Mouse (Mus musculus) T-helper 1 cell (primary cell): ENCODE results near the gene Nup205.

ENCODE experiments used
- in situ Hi-C: fragments of 300-600 bp; cut with MboI, MseI; formaldehyde crosslinking; loops from one replicate; pipeline ENCODE4 v1.15.1; 2025; ENCODE audit warnings: high pct_unique_total_duplicates

Gene Nup205

DNA sequence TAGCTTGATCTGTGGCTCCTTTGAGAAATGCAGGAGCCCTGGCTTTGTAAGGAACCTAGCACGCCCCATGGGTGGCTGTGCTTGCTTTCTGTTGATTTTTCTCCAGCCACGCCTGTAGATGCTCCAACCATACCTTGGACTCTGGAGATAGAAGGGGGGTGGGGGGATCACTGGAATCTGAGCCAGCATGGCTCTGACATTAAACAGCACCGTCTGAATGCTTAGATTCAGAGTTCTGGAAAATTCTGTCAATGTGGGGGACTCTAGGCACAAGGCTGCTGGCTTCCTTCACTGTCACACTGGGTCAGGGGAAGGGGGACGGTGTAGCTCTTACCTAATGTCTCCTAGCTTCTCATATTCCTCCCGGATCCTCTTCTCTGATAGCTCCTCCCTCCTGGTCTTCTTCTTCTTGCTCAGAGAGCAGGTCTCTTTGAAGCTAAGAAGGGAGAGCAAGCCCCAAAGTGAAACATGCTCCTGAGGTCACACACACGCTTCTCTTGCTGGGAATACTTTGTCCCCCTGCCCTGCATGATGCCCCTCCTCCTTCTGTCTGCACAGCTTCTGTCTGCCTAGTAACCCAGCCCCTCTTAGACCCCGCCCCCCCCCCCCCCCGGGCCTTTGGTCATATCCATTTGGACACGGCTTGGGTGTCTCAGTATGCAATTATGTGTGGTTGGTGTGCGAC is 100.8 kb downstream of the Nup205 start:
- in situ Hi-C loops = loop anchor here (5.0 to 10.0 kb wide), 2 partner anchors 99 to 287 kb away; no protein-coding TSS in a partner anchor

DNA sequence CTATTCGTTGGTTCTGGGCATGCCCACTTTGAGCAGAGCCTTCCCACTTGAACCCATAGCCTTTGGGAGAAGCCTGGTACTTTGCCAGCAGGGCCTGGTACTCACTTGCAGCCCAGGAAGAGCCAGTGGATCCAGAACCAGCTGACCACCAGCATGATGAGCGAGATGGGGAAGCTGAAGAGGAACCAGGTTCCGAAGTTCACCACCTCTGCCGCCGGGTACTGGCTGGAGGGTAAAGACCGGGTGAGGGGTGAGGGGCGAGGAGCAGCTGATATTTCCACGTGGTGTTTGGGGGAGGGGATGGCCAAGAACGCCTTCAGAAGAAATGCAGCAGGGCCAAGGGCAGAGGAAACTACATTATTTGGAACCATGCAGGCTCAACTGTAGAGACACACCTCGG is 102.1 kb downstream of the Nup205 start:
- in situ Hi-C loops = loop anchor here (5.0 to 10.0 kb wide), 2 partner anchors 98 to 285 kb away; no protein-coding TSS in a partner anchor

DNA sequence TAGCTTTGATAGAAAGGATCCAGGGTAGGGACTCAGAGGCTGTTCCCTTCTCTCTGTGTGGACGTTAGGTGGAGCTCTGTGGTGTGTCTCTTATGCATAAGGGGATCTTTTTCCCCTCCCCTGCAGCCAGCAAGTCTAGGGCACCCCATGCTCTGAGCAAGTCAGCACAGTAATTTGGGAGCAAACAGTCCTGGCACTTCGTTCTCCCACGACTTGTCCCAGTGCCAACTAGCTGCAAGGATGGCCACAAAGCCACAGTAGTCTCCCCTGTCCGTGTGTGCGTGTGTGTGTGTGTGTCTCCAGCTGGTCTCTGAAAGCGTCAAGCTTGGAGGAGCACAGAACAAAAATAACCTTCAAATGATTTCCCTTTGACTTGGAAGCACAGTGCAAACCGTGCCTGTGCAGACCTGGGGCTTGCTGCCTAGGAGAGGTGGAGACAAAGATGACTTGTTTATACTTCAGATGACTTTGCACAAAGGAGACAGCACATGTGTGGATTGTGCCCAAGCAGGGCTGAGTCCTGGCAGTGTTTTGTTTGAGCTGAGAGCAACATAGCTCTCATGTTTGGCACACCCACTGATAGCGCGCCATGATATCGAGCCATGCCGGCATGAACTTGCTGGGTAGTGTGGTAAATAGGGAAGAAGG is 111.0 kb downstream of the Nup205 start:
- in situ Hi-C loops = no loop called here

DNA sequence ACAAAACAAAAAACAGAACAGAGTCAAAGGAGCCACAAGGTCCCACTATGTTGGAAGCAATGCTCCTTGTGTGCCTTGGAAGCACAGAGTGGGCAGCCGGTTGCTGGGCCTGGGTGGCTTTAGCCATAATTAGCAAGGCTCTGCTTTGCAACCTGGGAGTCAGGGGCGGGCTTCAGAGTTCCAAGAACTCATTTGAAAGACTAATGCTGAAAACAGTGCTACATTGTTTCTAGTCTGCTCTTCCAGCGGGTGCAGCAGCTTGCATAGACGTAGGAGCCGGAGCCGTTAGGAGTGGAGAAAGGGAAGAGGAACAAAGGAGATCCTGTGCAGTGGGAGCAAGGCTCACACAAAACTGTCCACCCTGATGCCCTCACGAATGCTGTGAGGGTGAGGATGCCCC is 111.7 kb downstream of the Nup205 start:
- in situ Hi-C loops = no loop called here

DNA sequence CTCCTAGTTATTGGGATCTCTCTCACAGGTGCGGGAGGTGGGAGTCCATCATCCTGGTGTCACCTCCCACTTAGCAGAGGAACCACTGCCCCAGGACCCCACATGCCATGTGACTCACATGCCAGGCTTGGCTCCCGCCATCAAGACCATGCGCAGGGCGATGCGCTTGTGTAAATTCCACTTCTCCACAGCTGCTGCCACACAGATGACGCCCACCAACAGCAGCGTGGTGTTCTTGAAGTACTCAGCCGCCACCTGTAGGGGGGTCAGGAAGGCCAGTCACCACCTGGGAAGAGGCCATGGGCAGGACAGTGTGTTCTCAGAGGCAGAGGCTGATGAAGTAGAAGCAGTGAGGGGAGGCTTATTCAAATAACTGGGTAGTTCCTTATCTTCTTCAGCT is 112.5 kb downstream of the Nup205 start:
- in situ Hi-C loops = no loop called here

DNA sequence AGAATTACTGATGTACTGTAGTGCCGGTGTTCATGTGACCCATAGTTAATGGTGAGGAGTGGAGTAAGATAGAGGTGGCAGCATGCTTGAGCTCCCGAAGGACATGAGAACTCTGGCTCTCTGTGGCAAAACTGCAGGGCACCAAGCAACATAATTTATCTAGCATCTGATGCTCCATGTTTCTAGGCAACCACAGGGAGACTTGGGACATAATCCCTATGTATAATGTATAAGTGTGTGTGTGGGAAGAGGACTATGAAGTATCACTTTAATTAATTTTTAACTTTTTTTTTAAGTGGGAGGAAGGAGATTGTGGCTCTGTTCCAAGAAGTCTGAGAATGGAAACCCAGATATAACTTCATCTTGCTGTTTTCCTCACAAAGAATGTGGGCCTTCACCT is 117.7 kb downstream of the Nup205 start:
- in situ Hi-C loops = no loop called here

DNA sequence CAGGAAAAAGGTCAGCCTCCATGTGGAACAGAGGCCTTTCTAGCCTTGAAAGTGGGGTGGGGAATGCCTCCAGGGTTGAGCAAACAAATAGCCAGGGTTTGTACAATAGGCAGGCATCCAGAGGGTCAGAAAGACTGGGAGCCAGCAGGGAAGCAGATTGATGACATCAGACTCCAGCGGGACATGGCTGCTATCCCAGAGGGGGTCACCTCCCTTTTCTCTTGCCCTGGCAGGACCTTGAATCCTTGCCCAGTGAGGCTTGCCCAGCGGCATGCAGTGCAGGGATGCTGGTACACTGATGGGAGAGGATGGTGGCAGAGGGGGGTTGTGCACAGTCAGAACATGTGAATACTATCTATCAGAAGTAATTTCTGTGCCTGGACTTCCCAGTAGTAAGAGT is 119.8 kb downstream of the Nup205 start:
- in situ Hi-C loops = no loop called here
